Mouse (Mus musculus) T-helper 17 cell (primary cell): ENCODE data around the gene Arap2.

ENCODE experiments used
- in situ Hi-C, 2 experiments: fragments of 300-600 bp; cut with MboI, MseI; formaldehyde crosslinking; loops; 1 replicate in 1 of 2; 2 replicates in 1 of 2; pipeline ENCODE4 v1.15.1; 2025; ENCODE audit warnings: high pct_unique_total_duplicates in 2 of 2

Arap2 gene

DNA sequence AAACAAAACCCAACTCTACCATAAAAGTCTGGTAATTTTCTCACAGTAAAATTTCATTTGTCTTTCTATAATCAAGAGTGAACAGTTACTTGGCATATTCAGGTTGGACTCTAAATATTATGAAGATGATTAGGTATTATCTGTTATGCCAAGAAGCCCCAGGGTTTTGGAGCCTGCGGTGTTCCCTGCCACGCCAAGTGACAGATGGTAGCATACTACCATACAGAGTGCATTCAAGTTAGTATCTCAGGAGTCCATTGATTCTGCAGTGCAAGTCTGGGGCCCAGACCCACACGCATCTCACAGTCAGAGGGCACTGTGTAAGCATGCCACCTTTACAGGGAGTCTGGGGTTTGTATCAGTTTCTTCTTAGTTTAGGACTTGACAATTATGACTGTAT lies 129.6 kb downstream of the Arap2 start:
- in situ Hi-C loops = no loop called here

DNA sequence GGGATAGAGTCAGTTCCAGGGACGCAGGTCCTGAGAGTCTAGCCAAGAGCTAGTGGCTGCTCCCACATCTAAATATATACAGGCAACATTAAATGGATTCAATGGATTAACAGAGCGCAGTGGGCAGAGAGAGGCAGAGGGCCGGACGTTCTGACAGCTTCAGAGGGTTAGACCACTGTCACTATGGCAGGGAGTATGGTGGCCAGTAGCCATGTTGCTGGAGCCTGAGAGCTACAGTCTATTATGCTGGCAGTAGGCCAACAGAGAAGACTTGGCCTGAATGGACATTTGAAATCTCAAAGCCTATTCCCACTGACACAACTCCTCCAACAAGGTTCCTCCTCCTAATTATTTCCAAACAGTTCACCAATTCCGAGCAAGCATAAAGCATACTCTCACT lies 137.1 kb downstream of the Arap2 start:
- in situ Hi-C loops = no loop called here

DNA sequence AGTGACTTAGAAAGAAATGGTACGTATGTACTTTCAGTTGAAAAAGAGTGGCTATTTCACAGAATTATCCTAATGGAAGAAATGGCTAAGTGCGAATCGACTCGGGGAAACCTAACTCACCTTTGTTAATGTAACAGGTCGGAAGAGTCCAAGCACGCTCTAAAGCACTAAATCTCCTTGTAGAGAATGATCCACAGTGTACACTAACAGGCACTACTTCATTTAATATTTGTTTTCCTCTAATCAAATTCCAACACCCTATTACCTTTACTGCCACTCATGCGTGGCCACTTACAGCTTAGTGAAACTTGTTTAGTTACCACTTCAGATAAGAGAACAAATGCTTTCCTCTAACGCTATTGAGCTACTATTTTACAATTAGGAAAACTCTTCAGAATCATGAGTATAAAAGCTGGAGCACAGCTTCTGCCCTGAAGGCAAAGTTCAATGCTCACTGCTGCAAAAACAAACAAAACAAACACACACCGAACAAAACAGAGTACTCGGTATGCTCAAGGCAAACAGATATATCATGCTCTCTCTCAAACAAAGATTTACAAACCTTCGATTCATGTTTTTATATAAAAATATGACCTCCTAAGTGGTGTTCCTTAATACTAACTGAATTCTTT lies 143.0 kb downstream of the Arap2 start:
- in situ Hi-C loops = no loop called here

DNA sequence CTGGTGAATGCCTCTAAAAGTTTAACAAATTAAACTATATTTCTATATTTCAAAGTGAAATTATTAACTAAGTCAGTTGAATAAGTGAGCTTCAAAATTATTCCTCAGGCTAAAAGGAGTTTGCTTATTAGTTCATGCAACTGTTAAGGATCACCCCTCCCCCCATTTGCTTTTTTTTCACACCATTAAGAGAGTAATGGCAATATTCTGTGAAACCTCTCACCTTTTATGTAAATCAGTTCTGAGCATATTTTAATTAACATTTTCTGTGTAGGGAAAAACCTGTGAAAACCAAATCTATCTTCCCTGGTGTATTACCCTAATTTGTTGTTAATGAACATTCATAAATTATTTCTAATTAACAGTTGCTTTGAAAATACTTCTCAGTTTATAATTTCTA lies 147.7 kb downstream of the Arap2 start:
- in situ Hi-C loops = no loop called here

DNA sequence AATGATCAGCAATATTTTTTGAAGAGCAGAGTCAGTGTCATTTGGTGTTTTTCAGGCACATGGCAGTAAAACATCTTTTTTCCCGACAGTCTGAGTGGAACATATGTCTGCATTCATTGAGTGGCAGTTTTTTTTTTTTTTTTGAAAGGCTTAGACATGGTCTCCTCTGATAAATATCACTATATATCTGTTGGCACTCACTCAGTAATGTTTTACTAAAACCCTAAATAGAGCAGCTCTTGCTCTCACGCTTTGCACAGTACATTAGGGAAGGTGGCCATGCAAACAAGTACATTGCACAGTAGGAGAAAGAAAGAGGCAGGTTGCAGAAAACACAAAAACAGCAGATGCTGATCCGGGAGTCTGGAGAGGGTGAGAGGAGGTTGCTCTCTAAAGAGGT lies 154.0 kb downstream of the Arap2 start:
- in situ Hi-C loops = no loop called here

DNA sequence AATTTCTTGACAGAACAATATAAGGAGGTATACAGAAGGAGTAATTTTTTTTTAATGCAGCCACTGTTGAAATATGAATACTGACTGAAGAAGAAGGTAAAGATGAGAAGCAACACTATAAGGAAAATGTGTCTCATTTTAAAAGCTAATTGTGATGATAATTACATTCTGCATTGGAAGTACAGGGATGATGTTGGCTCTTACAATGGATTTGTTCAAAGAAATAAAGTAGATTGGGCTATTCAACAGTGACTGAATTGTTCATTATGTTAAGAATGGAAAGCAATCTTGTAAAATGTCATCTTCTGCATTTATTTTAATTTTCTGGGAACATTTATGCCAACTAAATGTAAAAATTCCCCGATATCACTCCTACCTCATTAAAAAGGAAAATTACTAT lies 178.6 kb downstream of the Arap2 start:
- in situ Hi-C loops = no loop called here

DNA sequence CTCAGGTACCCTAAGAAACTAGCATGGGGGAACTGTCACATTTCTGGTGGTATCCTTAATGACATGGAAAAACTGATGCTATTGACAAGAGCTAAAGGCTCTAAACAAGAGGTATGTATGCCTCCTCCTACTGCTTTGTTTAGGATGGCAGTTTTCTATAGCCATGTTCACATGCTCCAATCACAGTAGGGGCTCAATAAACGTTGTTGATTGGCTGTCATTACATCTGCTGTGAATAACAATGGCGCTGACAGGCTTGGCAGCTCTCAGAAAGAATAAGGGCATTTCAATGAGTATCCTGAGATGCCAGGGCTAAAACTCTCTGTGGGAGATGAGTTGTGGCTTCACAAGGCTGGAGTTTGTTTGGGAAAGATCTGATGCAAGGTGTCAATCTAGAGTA lies 183.3 kb downstream of the Arap2 start:
- in situ Hi-C loops = no loop called here

DNA sequence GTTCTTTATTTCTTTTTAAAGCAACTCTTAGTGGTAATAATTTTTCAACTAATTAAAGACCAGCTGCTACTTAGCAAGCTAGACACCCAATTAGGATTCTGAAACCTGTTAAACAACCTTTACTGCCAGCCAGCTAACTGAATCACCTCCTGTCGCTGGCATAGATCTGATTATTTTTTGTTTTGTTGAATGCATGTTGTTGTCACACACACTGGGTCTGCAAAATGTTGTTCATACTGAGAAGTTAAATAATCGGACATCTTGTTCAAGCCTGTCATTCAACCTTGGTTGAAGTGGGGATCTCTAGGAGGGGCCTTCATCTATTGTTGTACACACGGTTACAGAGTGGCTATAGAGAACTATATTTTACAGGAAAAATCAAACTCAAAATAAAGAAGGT lies 184.3 kb downstream of the Arap2 start:
- in situ Hi-C loops = no loop called here

DNA sequence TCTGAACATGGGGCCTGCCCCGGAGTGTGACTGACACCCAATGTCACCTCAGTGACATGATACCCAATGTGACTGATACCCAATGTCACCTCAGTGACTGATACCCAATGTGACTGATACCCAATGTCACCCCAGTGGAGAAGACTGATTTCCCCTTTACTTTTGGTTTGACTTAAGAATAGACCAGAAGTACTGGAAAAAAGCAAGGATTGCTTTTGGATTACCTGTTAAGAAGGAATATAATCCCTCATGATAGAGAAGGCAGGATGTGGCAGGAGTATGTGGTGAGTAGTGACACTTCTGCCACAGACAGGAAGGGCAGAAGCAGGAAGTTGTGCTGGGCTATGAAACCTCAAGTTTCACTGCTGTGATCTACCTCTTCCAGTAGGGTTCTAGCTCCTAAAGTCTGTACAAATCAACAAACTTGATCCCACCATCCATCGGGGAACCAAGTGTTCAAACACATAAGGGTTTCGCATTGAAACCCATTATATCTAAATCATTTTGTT lies 191.6 kb downstream of the Arap2 start:
- in situ Hi-C loops = no loop called here
